Mouse (Mus musculus): ENCODE data around the gene Nup107.

GRCm38 (mm10) chr10:117795206-117795605, 2.7 kb upstream of the Nup107 start:
- no peak for TF ChIP-seq EP300 (IDR thresholded peaks at IDR 0.05; ENCODE audit: insufficient read depth, low read depth, low read length)
- TF ChIP-seq POLR2A (IDR thresholded peaks at IDR 0.05; ENCODE audit: insufficient read depth, low read length), result no peak
